Mouse (Mus musculus): ENCODE data around the gene Cacnb4.

Cacnb4 gene

DNA sequence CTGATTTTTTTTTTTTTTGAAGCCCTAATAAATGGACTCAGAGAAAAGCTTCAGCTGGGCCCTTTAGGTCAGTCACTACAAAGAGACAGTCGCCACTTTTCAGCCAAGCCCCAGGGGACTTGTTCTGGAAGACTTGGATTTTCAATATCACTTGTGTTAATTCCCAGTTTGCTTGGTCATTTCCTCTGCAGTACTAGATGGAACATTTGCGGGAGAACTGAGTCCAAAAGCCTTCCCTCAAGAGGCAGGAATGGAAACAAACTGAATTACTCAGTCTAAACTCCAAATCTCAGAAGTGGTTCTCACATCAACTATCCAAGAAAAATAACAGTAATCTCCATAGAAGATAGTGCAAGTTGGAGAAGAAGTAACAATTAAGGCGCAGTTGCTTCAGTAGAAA is 109.2 kb downstream of the Cacnb4 start:
- 76% methylated on average over 3 of the region's 3 CpGs for WGBS

GRCm38 (mm10) chr2:52563277-52563676 is 113.4 kb downstream of the Cacnb4 start:
- 59% methylated on average over 5 of the region's 5 CpGs for WGBS

- 66% methylated on average over 3 of the region's 3 CpGs for WGBS
Observed at GRCm38 (mm10) chr2:52562356-52562755, 114.3 kb downstream of the Cacnb4 start.

DNA sequence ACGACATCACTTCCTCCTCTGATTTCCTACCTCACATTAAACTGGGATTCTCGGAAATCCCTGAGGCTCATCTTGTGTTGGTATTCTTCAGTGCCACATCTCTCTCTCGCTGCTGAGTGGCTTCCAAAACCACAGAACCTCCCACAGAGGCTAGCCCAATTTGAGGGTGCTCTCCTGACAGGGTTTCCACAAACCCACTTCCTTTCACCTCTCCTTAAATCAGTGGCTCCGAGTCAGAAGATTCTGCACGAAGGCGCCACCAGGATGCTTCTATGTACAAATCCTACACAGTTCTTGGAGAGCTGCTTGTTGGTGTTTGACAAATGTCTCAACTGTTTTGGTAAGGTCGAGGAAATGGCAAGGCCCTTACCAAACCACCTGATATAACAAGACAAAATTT is 115.5 kb downstream of the Cacnb4 start:
- WGBS: 60% methylated on average over 7 of the region's 7 CpGs

- WGBS: 85% methylated on average over 2 of the region's 2 CpGs
Observed at GRCm38 (mm10) chr2:52560266-52560665, 116.4 kb downstream of the Cacnb4 start.

DNA sequence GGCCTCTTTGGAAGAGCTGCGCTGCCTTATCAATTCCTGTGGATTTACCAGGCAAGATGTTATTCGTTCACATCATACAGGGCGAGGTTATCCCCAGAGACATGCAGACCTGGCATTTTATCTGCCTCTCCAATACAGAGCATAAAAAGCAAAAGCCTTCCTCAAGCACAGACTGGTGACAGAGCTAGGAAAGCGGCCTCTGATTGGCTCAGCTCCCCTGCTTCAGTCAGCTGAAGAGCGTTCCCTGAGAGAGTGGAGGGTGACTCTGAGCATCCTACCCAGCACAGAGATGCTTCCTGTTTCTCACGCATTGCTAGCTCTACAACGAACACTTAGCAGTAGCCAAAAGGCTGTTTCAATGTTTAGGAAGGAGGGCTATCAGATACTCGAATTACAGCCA is 118.2 kb downstream of the Cacnb4 start:
- 22% methylated on average over 8 of the region's 8 CpGs for WGBS

DNA sequence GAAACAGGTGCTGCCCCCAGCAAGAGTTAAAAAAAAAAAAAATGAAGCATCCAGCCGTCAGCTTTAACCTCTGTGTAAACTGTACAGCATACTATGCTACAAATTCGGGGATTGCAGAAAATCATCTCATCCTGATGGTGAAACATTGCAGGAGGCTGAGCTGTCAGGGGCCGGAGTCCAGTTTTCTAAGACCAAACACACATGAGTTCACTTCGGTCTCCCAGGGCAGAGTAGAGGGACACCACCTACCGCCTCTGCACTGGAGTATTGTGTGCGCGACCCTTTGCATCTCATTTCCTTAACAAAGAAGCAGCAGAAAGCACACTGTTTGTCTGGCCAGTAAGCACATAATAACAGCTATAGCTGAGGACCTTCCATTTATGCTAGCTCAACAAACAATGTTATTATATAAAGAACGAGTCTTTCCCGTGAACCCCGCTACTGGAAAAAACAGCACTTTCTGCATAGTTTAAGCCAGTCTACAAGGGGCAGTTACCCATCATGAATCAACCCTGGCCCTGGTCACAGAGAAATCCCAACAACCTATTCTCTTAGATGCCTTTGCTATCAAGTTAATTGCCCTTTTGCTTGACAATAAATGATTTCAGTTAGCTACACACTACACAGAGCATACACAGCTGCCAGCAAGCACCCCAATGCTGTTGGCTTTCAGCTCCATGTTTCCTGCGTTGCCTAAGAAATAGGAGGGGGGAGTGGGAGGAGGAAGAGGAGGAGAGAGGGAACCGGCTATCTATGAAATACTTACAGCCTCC is 118.9 kb downstream of the Cacnb4 start:
- WGBS: 31% methylated on average over 12 of the region's 12 CpGs

DNA sequence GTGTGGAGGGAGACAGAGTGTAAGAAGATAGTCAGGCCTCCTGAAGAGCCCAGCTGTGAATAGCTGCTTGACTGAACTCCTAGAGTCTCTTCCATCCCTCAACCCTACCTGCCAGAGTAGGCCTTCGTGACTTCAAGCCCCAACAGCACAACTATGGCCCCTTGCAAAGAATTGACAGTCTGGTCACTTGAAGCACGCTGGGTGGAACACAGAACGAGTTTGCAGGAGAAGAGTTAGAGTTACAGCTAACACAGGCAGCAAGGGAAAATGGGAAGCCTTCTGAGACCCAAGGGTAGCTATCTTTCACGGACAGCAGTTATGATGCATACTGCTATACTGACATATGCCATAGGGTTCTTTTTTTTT is 119.7 kb downstream of the Cacnb4 start:
- WGBS: 32% methylated on average over 4 of the region's 4 CpGs

GRCm38 (mm10) chr2:52556298-52556960 is 120.2 kb downstream of the Cacnb4 start:
- WGBS: 52% methylated on average over 20 of the region's 20 CpGs

GRCm38 (mm10) chr2:52548401-52548800 is 128.2 kb downstream of the Cacnb4 start:
- WGBS: 90% methylated on average over 3 of the region's 3 CpGs

DNA sequence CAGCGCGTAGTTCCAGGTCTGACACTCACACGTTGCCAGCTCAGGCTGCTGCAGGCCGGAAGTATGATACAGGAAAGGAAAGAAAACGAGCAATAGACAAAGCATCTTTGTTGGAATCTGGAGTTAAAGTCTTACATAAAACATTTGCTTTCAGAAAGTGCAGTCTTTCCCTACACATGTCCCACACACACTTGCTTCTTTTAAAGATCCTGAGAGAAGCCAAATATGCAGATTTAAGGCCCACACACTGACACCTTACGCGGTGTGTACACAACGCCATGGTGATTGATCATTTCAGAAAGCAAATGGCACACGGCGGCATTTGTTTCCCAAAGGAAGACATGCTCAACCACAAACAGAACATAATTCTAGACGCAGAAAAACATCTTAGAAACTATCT is 129.3 kb downstream of the Cacnb4 start:
- 48% methylated on average over 11 of the region's 11 CpGs for WGBS

DNA sequence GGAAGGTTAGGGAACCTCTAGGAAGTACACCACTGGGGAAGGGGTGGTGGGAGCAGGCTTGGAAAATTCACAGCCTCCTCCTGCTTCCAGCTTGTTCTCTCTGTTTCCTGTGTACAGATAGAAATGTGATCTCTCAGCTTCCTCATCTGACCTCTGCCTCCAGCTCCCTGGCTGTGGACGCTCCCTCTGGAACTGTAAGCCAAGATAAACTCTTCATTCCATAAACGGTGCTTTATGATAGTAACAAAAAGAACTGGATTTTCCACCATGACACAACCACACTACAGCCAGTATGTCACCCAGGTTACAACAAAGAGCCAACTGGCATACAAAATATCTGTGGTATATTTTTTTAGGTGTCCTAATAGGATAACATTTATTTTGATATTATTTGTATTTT is 132.1 kb downstream of the Cacnb4 start:
- WGBS: 82% methylated on average over 2 of the region's 2 CpGs

DNA sequence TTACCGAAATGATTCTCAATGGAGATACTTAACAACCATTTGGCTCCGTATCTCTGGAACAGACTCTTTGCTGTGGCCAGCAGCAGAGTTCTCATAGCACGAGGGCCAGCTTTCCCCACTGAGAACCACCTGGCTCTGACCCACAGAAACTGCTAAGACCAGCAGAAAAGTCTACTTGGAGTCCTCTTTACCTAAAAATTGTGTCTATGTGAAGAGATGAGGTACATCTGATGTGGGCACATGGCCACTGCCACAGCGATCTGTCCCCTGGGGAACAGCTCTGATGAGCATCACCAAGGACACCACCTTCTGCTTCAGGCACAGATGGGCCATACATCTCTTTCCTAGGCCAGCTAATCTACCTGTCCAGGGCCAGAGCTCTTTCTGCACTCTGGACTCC is 135.6 kb downstream of the Cacnb4 start:
- whole genome bisulfite sequencing: 76% methylated on average over 4 of the region's 4 CpGs

DNA sequence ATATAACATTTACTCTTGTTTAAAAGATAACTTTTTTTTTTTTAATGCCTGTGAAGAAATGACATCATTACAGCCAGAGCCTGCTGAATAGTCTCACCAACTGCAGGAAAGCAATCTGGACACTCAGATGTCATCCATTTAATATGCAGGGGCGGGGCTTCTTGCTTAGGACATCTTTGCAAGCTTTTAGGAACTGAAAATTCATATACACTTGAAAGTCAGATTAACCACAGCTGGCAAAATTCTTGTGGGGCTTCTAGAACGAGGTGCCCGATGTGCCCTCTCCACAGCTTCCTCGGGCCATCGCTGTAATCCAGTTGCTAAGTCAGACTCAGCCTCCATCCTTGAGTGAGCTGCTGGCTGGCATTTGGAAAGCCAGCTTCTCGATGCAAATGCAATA is 137.3 kb downstream of the Cacnb4 start:
- 57% methylated on average over 6 of the region's 6 CpGs for WGBS

GRCm38 (mm10) chr2:52537645-52538044 is 139.0 kb downstream of the Cacnb4 start:
- 79% methylated on average over 3 of the region's 3 CpGs for WGBS

- WGBS: 85% methylated on average over 9 of the region's 9 CpGs
Observed at GRCm38 (mm10) chr2:52537155-52537554, 139.5 kb downstream of the Cacnb4 start.

DNA sequence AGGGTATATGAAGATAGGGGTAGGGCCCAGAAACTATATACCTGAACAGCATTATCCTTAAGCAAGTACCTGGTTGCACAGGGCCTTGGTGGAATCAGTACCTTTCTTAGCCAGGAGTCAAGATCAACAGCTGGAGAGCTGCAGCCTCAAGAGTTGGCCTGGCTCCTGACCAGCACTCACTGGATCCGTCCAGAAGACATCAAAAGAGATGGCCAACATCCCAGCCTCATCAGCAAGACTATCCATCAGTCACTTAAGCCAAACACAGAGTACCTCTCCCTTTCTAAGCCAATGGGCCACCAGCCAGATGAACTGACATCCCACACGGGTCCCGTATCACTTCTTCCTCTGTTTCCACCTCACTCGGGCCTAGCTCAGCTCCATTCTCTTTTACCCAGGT is 140.1 kb downstream of the Cacnb4 start:
- 80% methylated on average over 4 of the region's 4 CpGs for WGBS

GRCm38 (mm10) chr2:52533696-52534095 is 142.9 kb downstream of the Cacnb4 start:
- WGBS: 45% methylated on average over 5 of the region's 5 CpGs

- 65% methylated on average over 2 of the region's 2 CpGs for WGBS
Observed at GRCm38 (mm10) chr2:52530521-52530920, 146.1 kb downstream of the Cacnb4 start.

DNA sequence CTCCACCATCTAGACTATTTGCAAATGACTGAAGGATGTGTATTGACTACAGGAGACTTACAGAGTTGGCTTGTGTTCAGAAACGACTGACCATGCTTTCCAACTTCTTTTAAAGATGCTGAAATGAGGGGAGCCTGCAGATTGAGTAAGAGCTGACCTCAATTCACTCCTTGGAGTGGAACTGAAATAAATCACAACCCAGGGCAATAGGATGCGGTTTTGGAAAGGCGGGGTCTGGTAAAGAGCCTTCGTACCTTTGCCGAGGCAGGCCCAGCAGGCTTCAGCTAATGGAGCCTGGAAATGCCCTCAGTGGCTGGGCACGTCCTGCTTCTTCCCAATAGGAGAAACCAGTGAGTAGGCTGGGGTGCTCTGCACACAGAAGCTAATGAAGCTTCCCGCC is 147.4 kb downstream of the Cacnb4 start:
- 71% methylated on average over 7 of the region's 7 CpGs for WGBS

GRCm38 (mm10) chr2:52525876-52526592 is 150.6 kb downstream of the Cacnb4 start:
- WGBS: 47% methylated on average over 11 of the region's 11 CpGs

DNA sequence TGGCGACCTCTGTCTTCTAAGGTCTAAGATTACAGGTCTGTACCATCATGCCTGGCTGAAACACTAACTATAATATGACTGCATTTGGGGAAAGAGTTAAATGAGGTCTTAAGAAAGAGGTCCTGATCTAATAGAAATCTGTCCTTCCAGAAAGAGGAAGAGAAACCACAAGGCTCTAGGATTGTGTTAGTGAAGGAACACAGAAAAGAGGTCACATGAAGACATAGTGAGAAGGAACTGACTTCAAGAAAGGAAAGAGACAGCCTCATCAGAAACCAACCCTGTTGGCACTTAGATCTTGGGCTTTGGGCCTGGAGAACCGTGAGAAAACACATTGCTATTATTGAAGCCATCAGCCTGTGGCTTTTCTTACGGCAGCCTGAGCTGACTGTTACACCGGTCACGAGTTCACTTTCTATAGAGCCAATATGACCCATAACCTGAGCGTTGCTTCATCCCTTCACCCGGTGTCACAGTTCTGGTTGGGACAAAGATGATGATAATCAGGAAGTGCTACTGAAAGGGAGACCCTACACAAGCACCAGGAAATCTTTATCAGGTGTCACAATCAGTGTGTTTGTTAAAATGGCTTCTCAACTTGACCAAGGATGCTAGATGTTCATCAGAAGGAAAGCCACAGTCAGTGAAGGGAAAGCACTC is 153.4 kb downstream of the Cacnb4 start:
- WGBS: 92% methylated on average over 7 of the region's 7 CpGs

All from cerebral cortex, adult 2 months (tissue).